Mouse (Mus musculus) gastrocnemius, adult 18-20 months (tissue): ENCODE measurements around the gene Coq8b. TPM values are rescaled to one million over a fixed set of nuclear protein-coding genes. Genes with fewer than 3 reads are reported as not detected.

Experiments used
- DNase-seq: peaks from one replicate; pipeline ENCODE4 v3.0.0; 2021; ENCODE audit warnings: low spot score
- long read RNA-seq, 2 experiments: library from polyadenylated mRNA; stranded (forward); transcript quantifications; one replicate each; pipeline ENCODE4 v2.0.0; 2021
- total RNA-seq, 2 experiments: library from RNA; stranded (reverse); gene quantifications; 2 replicates each; pipeline ENCODE4 v1.2.3; 2021

The Coq8b gene
- 1 to 10 TPM; 2.6 to 2.9 TPM for total RNA-seq
- long read RNA-seq, experiment 1, partial matches to known transcripts = 0 of 2 reads
- long read RNA-seq, experiment 1, other reads (novel, unspliced or antisense) = 0 of 2 reads
- long read RNA-seq, experiment 2, transcript Coq8b-201 (15 exons, 2,181 nt) = major isoform, 7 of 7 reads
- long read RNA-seq, experiment 2, partial matches to known transcripts = 0 of 7 reads
- long read RNA-seq, experiment 2, other reads (novel, unspliced or antisense) = 0 of 7 reads

GRCm38 (mm10) chr7:27232781-27233281, at the start of gene Coq8b:
Gene Coq8b, plus strand, starts transcription at chr7:27233023.
- DNase-seq = peak; percentile 95

- no peak for DNase-seq
These were observed 47.9 kb upstream of the Coq8b start for GRCm38 (mm10) chr7:27184964-27185363.

DNA sequence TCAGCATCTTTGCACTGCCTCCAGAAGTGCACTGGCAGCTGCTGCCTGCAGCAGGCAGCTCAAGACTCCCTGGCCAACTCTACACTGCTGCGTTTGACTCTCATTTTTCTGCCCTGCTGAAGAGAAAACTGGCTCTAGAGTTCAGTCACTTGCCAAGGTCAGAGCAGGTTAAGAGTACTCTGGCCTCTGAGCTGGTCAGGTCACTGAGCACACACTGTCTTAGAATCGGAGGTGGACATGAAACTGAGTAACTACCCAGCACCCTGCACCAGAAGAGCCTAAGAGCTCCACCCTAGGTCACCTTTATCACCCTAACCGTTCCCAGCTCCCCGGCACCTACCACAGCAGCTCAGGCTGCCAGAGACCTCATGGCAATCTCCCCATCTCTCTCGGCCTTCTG, 46.8 kb upstream of the Coq8b start:
- DNase-seq = no peak

DNA sequence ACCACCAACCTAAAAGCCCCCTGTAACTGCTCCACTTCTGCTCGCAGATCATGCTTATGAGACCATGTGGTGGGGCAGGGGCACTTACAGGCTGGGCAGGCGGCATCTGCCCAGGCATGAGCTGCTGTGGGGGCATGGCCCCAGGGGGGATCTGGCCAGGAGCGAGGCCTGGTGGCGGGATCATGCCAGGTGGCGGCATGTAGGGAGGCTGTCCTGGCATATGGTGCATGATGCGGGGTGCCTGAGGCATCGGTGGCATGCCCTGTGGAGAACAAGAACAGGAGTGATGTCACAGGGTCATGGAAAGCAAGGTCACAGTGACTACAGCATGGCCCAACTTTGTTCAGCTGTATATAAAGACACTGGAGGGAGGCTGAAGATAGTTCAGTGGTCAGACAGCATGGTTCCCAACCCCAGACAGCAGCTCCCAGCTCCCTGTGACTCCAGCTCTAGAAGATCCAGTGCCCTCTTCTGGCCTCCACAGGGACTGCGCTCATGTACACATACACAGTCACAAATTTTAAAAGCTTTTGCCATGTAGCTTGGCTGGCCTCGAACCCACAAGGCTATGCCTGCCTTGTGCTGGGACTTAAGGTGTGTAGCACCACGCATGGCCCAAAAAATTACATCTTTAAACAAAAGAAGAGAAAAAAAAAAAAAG, 43.4 kb upstream of the Coq8b start:
- DNase-seq = no peak

GRCm38 (mm10) chr7:27192434-27192833, 40.4 kb upstream of the Coq8b start:
- no peak for DNase-seq

GRCm38 (mm10) chr7:27193731-27194130, 39.1 kb upstream of the Coq8b start:
- no peak for DNase-seq

GRCm38 (mm10) chr7:27195681-27196611, 36.9 kb upstream of the Coq8b start, which contains the start of the genes BC024978 and Snrpa:
Gene BC024978, plus strand, starts transcription at chr7:27195781.
Gene Snrpa, minus strand, starts transcription at chr7:27196271.
- DNase-seq = peak; percentile 98

DNA sequence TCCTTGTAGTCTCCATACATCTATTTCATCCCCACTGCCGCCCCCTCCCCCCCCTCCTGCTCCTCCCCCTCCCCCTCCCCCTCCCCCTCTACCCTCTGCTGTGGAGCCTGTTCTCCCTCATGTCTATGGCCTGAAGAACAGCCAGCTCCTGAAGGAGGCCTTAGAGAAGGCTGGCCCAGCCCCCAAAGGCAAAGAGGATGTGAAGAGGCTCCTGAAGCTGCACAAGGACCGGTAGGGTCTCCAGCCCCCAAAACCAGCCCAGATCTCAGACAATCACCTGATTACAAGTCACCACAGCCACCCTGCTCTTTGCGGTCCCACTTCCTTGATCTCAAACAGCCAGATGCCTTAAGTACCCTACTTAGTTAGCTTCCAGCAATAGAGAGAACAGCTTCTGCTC, 35.7 kb upstream of the Coq8b start:
- DNase-seq = no peak

DNA sequence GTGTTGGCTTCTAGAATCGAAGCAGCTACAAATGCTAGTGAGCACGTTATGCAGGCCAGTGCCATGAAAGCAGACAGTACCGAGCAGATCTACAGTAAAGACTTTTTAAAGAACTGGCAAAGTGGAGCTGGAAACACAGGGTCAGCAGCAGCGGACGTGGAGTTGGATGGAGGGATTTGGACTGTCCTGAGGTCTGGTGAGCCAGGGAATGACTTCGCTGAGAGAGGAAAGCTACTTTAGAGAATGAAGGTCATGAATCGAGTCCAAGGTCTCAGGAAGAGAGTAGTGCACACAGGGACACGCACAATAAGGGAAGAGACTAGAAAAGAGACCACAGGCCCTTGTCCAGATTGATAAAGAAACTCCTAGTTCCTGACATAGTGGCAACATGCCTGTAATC, 35.2 kb upstream of the Coq8b start:
- DNase-seq = no peak

DNA sequence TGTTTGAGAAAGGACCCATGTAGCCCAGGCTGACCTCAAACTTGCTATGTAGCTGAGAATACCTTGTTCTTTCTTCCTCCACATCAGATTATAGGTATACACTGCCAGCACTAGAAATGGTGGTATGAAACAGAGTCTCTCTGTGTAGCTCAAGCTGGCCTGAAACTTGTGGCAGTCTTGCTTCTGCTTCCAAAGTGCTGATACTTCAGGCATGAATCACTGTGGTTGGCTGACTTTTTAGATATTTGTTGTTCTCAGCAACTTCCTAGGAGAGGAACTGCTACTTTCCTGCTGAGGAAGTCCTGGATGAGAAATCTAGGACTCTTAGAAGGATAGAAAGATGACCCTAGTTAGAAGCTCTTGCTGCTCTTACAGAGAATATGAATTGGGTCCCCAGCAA, 34.5 kb upstream of the Coq8b start:
- DNase-seq = no peak

DNA sequence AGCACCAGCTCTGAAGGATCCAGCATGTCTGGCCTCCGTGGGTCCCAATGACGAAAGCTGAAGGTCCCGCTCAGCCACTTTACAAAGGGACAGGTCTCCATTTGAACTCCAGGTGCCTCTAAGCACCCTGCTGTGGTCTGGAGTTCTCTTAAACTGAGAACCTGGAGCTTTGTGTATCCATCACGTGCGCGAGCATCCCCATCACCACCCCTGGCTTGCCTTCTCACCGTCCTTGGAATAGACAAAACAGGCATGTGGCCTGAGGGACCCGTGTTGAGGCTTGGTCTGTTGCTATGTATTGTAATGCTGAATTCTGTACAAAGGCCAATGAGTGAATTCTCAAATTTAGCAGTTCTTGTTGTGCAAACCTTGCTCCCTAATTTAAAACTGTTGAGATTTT, 34.0 kb upstream of the Coq8b start:
- DNase-seq = no peak

DNA sequence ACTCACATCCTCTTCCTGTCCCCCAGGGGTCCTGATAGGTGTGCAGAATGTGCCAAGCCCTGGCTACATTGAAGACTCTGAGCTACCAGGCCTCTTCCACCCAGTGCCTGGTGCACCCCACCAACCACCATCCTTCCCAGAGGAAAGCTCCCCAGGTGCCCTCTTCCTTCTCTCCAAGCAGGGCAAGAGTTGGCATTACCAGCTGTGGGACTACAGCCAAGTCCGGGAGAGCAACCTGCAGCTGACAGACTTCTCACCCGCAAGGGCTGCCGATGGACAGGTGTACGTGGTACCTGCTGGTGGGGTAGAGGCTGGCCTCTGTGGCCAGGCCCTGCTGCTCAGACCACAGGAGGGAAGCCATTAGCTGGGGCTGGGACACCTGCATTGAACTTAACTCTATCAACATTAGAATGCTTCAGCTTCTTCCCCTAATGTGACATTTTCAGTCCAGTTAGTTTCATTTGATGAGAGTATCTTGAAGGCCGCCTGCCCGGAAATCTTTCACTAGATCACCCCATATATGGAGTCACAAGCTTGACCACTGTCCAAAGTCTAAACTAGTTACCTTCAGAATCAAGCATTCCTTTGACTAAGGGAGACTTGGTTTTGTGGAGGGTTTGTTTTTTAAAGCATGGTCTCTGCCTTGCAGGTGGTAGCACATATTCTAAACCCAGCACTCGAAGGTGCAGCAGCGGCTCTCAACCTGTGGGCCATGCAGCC, 28.9 kb upstream of the Coq8b start:
- DNase-seq = no peak

- DNase-seq = no peak
These were observed 20.2 kb upstream of the Coq8b start for GRCm38 (mm10) chr7:27212626-27213025.

DNA sequence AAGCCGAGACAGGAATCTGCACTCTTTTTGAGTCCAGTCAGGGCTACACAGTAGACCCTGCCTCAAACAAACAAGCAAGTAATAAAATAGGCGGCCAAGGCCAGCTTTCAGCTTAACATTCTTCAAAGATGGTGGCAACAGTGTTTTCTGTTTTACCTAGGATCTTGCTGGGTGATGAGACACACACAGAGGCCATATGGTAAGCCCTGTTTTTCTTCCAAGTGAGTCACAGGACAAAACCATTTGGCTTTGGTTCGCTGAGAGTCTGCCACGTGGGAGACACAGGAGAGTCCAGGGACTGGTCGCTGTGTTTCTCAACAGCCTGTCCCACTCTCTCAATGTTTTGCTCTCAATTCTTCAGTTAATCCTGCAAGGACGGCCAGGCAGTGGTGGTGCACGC, 14.2 kb upstream of the Coq8b start:
- DNase-seq = no peak

GRCm38 (mm10) chr7:27219937-27220336, 12.9 kb upstream of the Coq8b start:
- no peak for DNase-seq

- no peak for DNase-seq
These were observed 10.9 kb upstream of the Coq8b start for GRCm38 (mm10) chr7:27221939-27222338.

DNA sequence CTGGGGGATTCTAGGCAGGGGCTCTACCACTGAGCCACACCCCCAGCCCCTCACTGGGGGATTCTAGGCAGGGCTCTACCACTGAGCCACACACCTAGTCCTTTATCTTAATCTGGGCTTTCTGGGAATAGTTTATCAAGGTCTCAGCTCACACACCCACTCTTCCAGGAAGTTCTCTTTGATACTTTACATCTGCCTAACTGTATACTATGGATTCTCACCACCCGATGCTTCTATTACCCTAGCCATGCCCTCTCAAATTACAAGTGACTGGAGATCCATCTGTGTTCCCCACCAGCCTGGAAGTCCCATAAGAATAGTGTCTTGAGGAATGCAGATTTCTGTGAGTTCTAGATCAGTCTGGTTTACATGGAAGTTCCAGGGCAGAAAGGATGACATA, 10.3 kb upstream of the Coq8b start:
- DNase-seq = no peak

GRCm38 (mm10) chr7:27224877-27225575, 7.8 kb upstream of the Coq8b start:
- DNase-seq = peak; percentile 31

DNA sequence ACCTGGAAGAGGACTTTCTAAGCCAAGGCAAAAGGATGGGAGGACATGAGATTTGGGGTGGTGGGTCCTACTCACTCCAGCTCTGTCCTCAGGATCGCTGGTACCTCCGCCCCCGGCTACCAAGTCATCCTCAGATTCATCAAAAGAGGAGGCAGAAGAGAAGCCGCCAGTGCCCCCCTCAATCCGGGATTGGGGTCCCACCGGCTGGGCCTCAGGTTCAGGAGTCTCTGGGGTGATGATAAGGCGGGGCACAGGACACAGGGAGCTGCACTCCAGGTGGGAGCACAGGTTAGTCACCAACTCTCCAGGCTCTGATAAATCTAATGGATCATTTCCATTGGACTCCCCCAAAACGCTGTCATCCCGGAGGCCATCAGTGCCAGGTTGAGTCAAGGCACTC, 5.5 kb upstream of the Coq8b start:
- no peak for DNase-seq

- peak; percentile 14 for DNase-seq
These were observed 5.1 kb upstream of the Coq8b start for GRCm38 (mm10) chr7:27227676-27228075.
